Mouse (Mus musculus) cerebellum, adult 2 months (tissue): ENCODE measurements around the gene Krtap1-4. TPM values are rescaled to one million over a fixed set of nuclear protein-coding genes. Genes with fewer than 3 reads are reported as not detected.
A peak's percentile ranks its signal among the peaks of the same experiment; 100 is the strongest.

ENCODE experiments used
- DNase-seq, 2 experiments: peaks; one replicate each; pipeline ENCODE4 v3.0.0; 2021
- H3K27ac ChIP-seq: fragments of 200-500 bp; 2 replicates; pipeline ENCODE4 v1.5.1; 2012; ENCODE audit warnings: low read length, control low read depth, inconsistent platforms; ENCODE audit not compliant: insufficient read depth
- H3K27me3 ChIP-seq: fragments of 200-500 bp; 2 replicates; pipeline ENCODE4 v1.6.1; 2012; ENCODE audit warnings: inconsistent platforms, mild to moderate bottlenecking, low read length, moderate library complexity; ENCODE audit not compliant: control insufficient read depth, insufficient read depth
- H3K4me1 ChIP-seq: fragments of 200-500 bp; 2 replicates; pipeline ENCODE4 v1.6.1; 2011; ENCODE audit warnings: low read length; ENCODE audit not compliant: control insufficient read depth, insufficient read depth
- H3K4me3 ChIP-seq: fragments of 200-500 bp; replicated peaks from 2 replicates; pipeline ENCODE3; 2011; ENCODE audit warnings: mild to moderate bottlenecking, low read depth, low read length, control low read depth; ENCODE audit not compliant: insufficient read depth
- CTCF ChIP-seq: fragments of 200-500 bp; IDR thresholded peaks from 2 replicates; pipeline ENCODE4 v1.5.1; 2011; ENCODE audit warnings: low read depth, mild to moderate bottlenecking, control low read depth, low read length, moderate library complexity, borderline replicate concordance; ENCODE audit not compliant: insufficient read depth
- POLR2A ChIP-seq: fragments of 200-500 bp; IDR thresholded peaks from 2 replicates; pipeline ENCODE4 v1.6.1; 2011; ENCODE audit warnings: low read length, control low read depth, borderline replicate concordance; ENCODE audit not compliant: insufficient read depth
- WGBS: fragments of 180-500 bp; shearing (Covaris S2); methylation state at CpG from one replicate; pipeline ENCODE4 v1.1.7; 2018; 5-methylcytosine and 5-hydroxymethylcytosine counted together
- polyA plus RNA-seq: library from polyadenylated mRNA; depleted of rRNA; stranded (reverse); fragments of >200 nt; gene quantifications from 2 replicates; pipeline ENCODE4 v1.2.3, GENCODE M21; 2012; rRNA removed

Gene Krtap1-4
- polyA plus RNA-seq, 1 experiment: not detected

- 94% methylated on average over 9 of the region's 9 CpGs for WGBS
- TF ChIP-seq POLR2A (no peak), CTCF (no peak)
These were observed 24.1 kb downstream of the Krtap1-4 start, which contains the start of gene Gm11939 for GRCm38 (mm10) chr11:99559366-99559765. Gene Gm11939 (minus strand): TSS chr11:99559466.

GRCm38 (mm10) chr11:99557976-99558745 is 25.3 kb downstream of the Krtap1-4 start:
- no peak for DNase-seq
- Histone ChIP-seq H3K4me1 (no peaks in the 10 kb centered on the region), H3K27ac (no peak overlapping the region), H3K4me3 (no peak overlapping the region), H3K27me3 (no peaks in the 10 kb centered on the region)
- TF ChIP-seq CTCF (no peak), POLR2A (no peak)
- WGBS: 84% methylated on average over 3 of the region's 3 CpGs

More at GRCm38 (mm10) chr11:99559366-99559765, 24.1 kb downstream of the Krtap1-4 start, which contains the start of gene Gm11939:
- Histone ChIP-seq H3K27ac (no peak within 1 kb of the TSS), H3K27me3 (no peaks in the 10 kb centered on the region), H3K4me3 (no peak within 1 kb of the TSS), H3K4me1 (no peaks in the 10 kb centered on the region)
- no peak for DNase-seq

GRCm38 (mm10) chr11:99556753-99557152 is 26.7 kb downstream of the Krtap1-4 start, which contains the start of gene Krtap3-2:
Gene Krtap3-2 (minus strand): TSS chr11:99556853.
- H3K4me1 ChIP-seq: no peaks in the 10 kb centered on the region
- WGBS: 33% methylated on average over 2 of the region's 2 CpGs
- no peak within 1 kb of the TSS for H3K27ac ChIP-seq
- H3K27me3 ChIP-seq: no peaks in the 10 kb centered on the region
- no peak within 1 kb of the TSS for H3K4me3 ChIP-seq
- no peak for DNase-seq
- TF ChIP-seq CTCF (no peak), POLR2A (no peak)

GRCm38 (mm10) chr11:99556195-99556594 is 27.3 kb downstream of the Krtap1-4 start:
- Histone ChIP-seq H3K4me3 (no peak overlapping the region), H3K27ac (no peak overlapping the region), H3K27me3 (no peaks in the 10 kb centered on the region), H3K4me1 (no peaks in the 10 kb centered on the region)
- no peak for DNase-seq
- WGBS: 88% methylated on average over 2 of the region's 2 CpGs
- TF ChIP-seq CTCF: no peak
- no peak for TF ChIP-seq POLR2A

- TF ChIP-seq POLR2A (no peak), CTCF (no peak)
- H3K4me3 ChIP-seq: no peak within 1 kb of the TSS
- no peak for DNase-seq
- no peak within 1 kb of the TSS for H3K27ac ChIP-seq
- no peaks in the 10 kb centered on the region for H3K27me3 ChIP-seq
- WGBS: 53% methylated on average over 4 of the region's 4 CpGs
- no peaks in the 10 kb centered on the region for H3K4me1 ChIP-seq
These were observed 32.7 kb downstream of the Krtap1-4 start, which contains the start of gene Krtap3-3 for GRCm38 (mm10) chr11:99550765-99551164. Gene Krtap3-3 (minus strand): TSS chr11:99550865.

- no peak for DNase-seq
- Histone ChIP-seq H3K4me3 (no peak overlapping the region), H3K4me1 (no peaks in the 10 kb centered on the region), H3K27me3 (no peaks in the 10 kb centered on the region), H3K27ac (no peak overlapping the region)
- TF ChIP-seq CTCF (no peak), POLR2A (no peak)
These were observed 35.6 kb downstream of the Krtap1-4 start for GRCm38 (mm10) chr11:99547892-99548291.

- Histone ChIP-seq H3K4me1 (peaks cover 7% of the 10 kb centered on the region), H3K27ac (no peak overlapping the region), H3K27me3 (no peaks in the 10 kb centered on the region), H3K4me3 (no peak overlapping the region)
- peak; percentile 47 to 51 for DNase-seq
- no peak for TF ChIP-seq POLR2A
- TF ChIP-seq CTCF: no peak
- 7% methylated on average over 9 of the region's 9 CpGs for WGBS
These were observed 43.7 kb downstream of the Krtap1-4 start for GRCm38 (mm10) chr11:99539721-99540120.

Other genes with a start within 250 kb of the Krtap1-4 start
- 0.14 and 0.15 TPM in 2 replicates for gene Krt26, start 245.7 kb downstream of the Krtap1-4 start, polyA plus RNA-seq
- gene Krt27, start 232.6 kb downstream of the Krtap1-4 start, polyA plus RNA-seq: not detected in 2 replicates
- gene Krt28, start 208.8 kb downstream of the Krtap1-4 start, polyA plus RNA-seq: 2.5 and 2.6 TPM in 2 replicates
- 11.9 and 12.6 TPM in 2 replicates for gene Krt10, start 194.3 kb downstream of the Krtap1-4 start, polyA plus RNA-seq
- 0.11 TPM in 1 of 2 replicates, not detected in the other for gene Krt12, start 161.4 kb downstream of the Krtap1-4 start, polyA plus RNA-seq
- not detected in 2 replicates for gene Krt20, start 145.5 kb downstream of the Krtap1-4 start, polyA plus RNA-seq
- gene Krt23, start 90.5 kb downstream of the Krtap1-4 start, polyA plus RNA-seq: 0.06 and 0.08 TPM in 2 replicates
- not detected in 2 replicates for gene Krt39, start 62.3 kb downstream of the Krtap1-4 start, polyA plus RNA-seq
- gene Krt40, start 40.5 kb downstream of the Krtap1-4 start, polyA plus RNA-seq: not detected in 2 replicates
- not detected in 2 replicates for gene Krtap3-3, start 32.8 kb downstream of the Krtap1-4 start, polyA plus RNA-seq
- not detected in 2 replicates for gene Krtap3-2, start 26.8 kb downstream of the Krtap1-4 start, polyA plus RNA-seq
- gene Gm11939, start 24.2 kb downstream of the Krtap1-4 start, polyA plus RNA-seq: not detected in 2 replicates
- not detected in 2 replicates for gene Krtap3-1, start 17.0 kb downstream of the Krtap1-4 start, polyA plus RNA-seq
- not detected in 2 replicates for gene Krtap1-5, start 2.6 kb downstream of the Krtap1-4 start, polyA plus RNA-seq
- gene Krtap1-3, start 7.7 kb upstream of the Krtap1-4 start, polyA plus RNA-seq: not detected in 2 replicates
- gene Krtap9-3, start 14.5 kb upstream of the Krtap1-4 start, polyA plus RNA-seq: not detected in 2 replicates
- gene Gm11938, start 19.7 kb upstream of the Krtap1-4 start, polyA plus RNA-seq: not detected in 2 replicates
- gene Gm11937, start 26.5 kb upstream of the Krtap1-4 start, polyA plus RNA-seq: not detected in 2 replicates
- not detected in 2 replicates for gene Krtap2-4, start 31.2 kb upstream of the Krtap1-4 start, polyA plus RNA-seq
- not detected in 2 replicates for gene Gm11562, start 36.8 kb upstream of the Krtap1-4 start, polyA plus RNA-seq
- gene Krtap4-1, start 44.6 kb upstream of the Krtap1-4 start, polyA plus RNA-seq: not detected in 2 replicates
- not detected in 2 replicates for gene Krtap4-2, start 51.4 kb upstream of the Krtap1-4 start, polyA plus RNA-seq
- gene Krtap4-7, start 60.4 kb upstream of the Krtap1-4 start, polyA plus RNA-seq: not detected in 2 replicates
- gene Gm11555, start 66.6 kb upstream of the Krtap1-4 start, polyA plus RNA-seq: not detected in 2 replicates
- not detected in 2 replicates for gene Gm11563, start 75.3 kb upstream of the Krtap1-4 start, polyA plus RNA-seq
- gene Krtap4-6, start 82.3 kb upstream of the Krtap1-4 start, polyA plus RNA-seq: not detected in 2 replicates
- not detected in 2 replicates for gene Gm14190, start 107.1 kb upstream of the Krtap1-4 start, polyA plus RNA-seq
- gene Gm14180, start 150.6 kb upstream of the Krtap1-4 start, polyA plus RNA-seq: not detected in 2 replicates
- gene Gm11595, start 189.3 kb upstream of the Krtap1-4 start, polyA plus RNA-seq: not detected in 2 replicates
- gene Krtap4-8, start 197.1 kb upstream of the Krtap1-4 start, polyA plus RNA-seq: not detected in 2 replicates
- gene Krtap4-9, start 201.5 kb upstream of the Krtap1-4 start, polyA plus RNA-seq: not detected in 2 replicates
- not detected in 2 replicates for gene Gm11596, start 209.8 kb upstream of the Krtap1-4 start, polyA plus RNA-seq
- gene Gm11569, start 215.3 kb upstream of the Krtap1-4 start, polyA plus RNA-seq: not detected in 2 replicates
- not detected in 2 replicates for gene Gm11554, start 220.8 kb upstream of the Krtap1-4 start, polyA plus RNA-seq
- not detected in 2 replicates for gene Krtap4-13, start 226.2 kb upstream of the Krtap1-4 start, polyA plus RNA-seq
- not detected in 2 replicates for gene Gm11564, start 232.0 kb upstream of the Krtap1-4 start, polyA plus RNA-seq